Mouse (Mus musculus): ENCODE data around the gene Nbas. TPM values are rescaled to one million over a fixed set of nuclear protein-coding genes. Genes with fewer than 3 reads are reported as not detected.

The Nbas gene
- total RNA-seq (2021), result 10 to 100 TPM; 28.9 to 33.6 TPM
- 12.8 and 18.8 TPM in 2 replicates for polyA plus RNA-seq (2012; rRNA removed)
- long read RNA-seq, full-length matches to known transcripts, result 1 of 18 reads
- long read RNA-seq, partial matches to known transcripts, result 11 of 18 reads
- long read RNA-seq, other reads (novel, unspliced or antisense), result 6 of 18 reads

GRCm38 (mm10) chr12:13268826-13269449, at the start of gene Nbas:
TSS of gene Nbas (plus strand) at chr12:13269133.
- intact Hi-C loops (cut with DNase I), result no loop called here
- H3K27ac ChIP-seq, result peak within 1 kb of the TSS; percentile 74
- WGBS, result 4% methylated on average over 38 of the region's 38 CpGs

GRCm38 (mm10) chr12:13242453-13242852, 26.5 kb upstream of the Nbas start:
- no peak for DNase-seq
- H3K27me3 ChIP-seq (ENCODE audit: control insufficient read depth, insufficient read depth, low read length), result no peaks in the 10 kb centered on the region
- no peaks in the 10 kb centered on the region for H3K79me2 ChIP-seq (replicated peaks; ENCODE audit: control insufficient read depth, insufficient read depth, low read length)
- H3K36me3 ChIP-seq (ENCODE audit: control insufficient read depth, insufficient read depth, low read length), result peaks cover 4% of the 10 kb centered on the region
- intact Hi-C loops (cut with DNase I), result no loop called here
- H3K4me3 ChIP-seq, result no peak overlapping the region
- no peak overlapping the region for H3K9ac ChIP-seq (ENCODE audit: low read depth, low read length)
- no peaks in the 10 kb centered on the region for H3K4me1 ChIP-seq (ENCODE audit: control insufficient read depth, insufficient read depth, low read length)
- TF ChIP-seq POLR2A (IDR thresholded peaks at IDR 0.05; ENCODE audit: insufficient read depth, low read depth, low read length), result no peak
- TF ChIP-seq EP300 (IDR thresholded peaks at IDR 0.05; ENCODE audit: insufficient read depth, low read depth, low read length), result no peak
- no peak for TF ChIP-seq CTCF (IDR thresholded peaks at IDR 0.05)
- no peak overlapping the region for H3K27ac ChIP-seq

More at GRCm38 (mm10) chr12:13268826-13269449, at the start of gene Nbas:
- Histone ChIP-seq H3K27me3 (ENCODE audit: control insufficient read depth, insufficient read depth, low read length) (no peaks in the 10 kb centered on the region), H3K4me3 (peak within 1 kb of the TSS; percentile 63), H3K79me2 (replicated peaks; ENCODE audit: control insufficient read depth, insufficient read depth, low read length) (no peaks in the 10 kb centered on the region), H3K9ac (ENCODE audit: low read depth, low read length) (peak within 1 kb of the TSS; percentile 68), H3K4me1 (ENCODE audit: control insufficient read depth, insufficient read depth, low read length) (peaks cover 2% of the 10 kb centered on the region; the same call in 1 of the 2 replicates), H3K36me3 (ENCODE audit: control insufficient read depth, insufficient read depth, low read length) (no peaks in the 10 kb centered on the region)
- TF ChIP-seq POLR2A (IDR thresholded peaks at IDR 0.05; ENCODE audit: insufficient read depth, low read depth, low read length) (peak; percentile 57), EP300 (IDR thresholded peaks at IDR 0.05; ENCODE audit: insufficient read depth, low read depth, low read length) (0 out of 2 replicates have a peak, but pooled peaks have one; percentile 49), CTCF (IDR thresholded peaks at IDR 0.05) (no peak)
- peak; percentile 88 to 93 for DNase-seq

GRCm38 (mm10) chr12:13248691-13249572, 20.0 kb upstream of the Nbas start, which contains the start of gene Ddx1:
TSS of gene Ddx1 (minus strand) at chr12:13249213.
- TF ChIP-seq POLR2A (IDR thresholded peaks at IDR 0.05; ENCODE audit: insufficient read depth, low read depth, low read length) (peak; percentile 50), EP300 (IDR thresholded peaks at IDR 0.05; ENCODE audit: insufficient read depth, low read depth, low read length) (no peak)
- Histone ChIP-seq H3K4me3 (peak within 1 kb of the TSS; percentile 90), H3K36me3 (ENCODE audit: control insufficient read depth, insufficient read depth, low read length) (peaks cover 3% of the 10 kb centered on the region), H3K9ac (ENCODE audit: low read depth, low read length) (peak within 1 kb of the TSS; percentile 89), H3K27me3 (ENCODE audit: control insufficient read depth, insufficient read depth, low read length) (no peaks in the 10 kb centered on the region), H3K27ac (peak within 1 kb of the TSS; percentile 82), H3K4me1 (ENCODE audit: control insufficient read depth, insufficient read depth, low read length) (no peaks in the 10 kb centered on the region), H3K79me2 (replicated peaks; ENCODE audit: control insufficient read depth, insufficient read depth, low read length) (no peaks in the 10 kb centered on the region; the same call in 1 of the 2 replicates)
- intact Hi-C loops (cut with DNase I), result loop anchor here (2.0 kb wide), 1 partner anchor 22 kb away; no protein-coding TSS in a partner anchor
- DNase-seq, result peak; percentile 82 to 87
- WGBS, result 2% methylated on average over 59 of the region's 59 CpGs

GRCm38 (mm10) chr12:13249573-13249919, 19.4 kb upstream of the Nbas start:
- Histone ChIP-seq H3K79me2 (replicated peaks; ENCODE audit: control insufficient read depth, insufficient read depth, low read length) (no peaks in the 10 kb centered on the region; the same call in 1 of the 2 replicates), H3K36me3 (ENCODE audit: control insufficient read depth, insufficient read depth, low read length) (peaks cover 3% of the 10 kb centered on the region), H3K9ac (ENCODE audit: low read depth, low read length) (no peak overlapping the region; the same call in 1 of the 2 replicates), H3K4me3 (peak overlapping the region; percentile 90), H3K27me3 (ENCODE audit: control insufficient read depth, insufficient read depth, low read length) (no peaks in the 10 kb centered on the region), H3K27ac (peak overlapping the region; percentile 82), H3K4me1 (ENCODE audit: control insufficient read depth, insufficient read depth, low read length) (no peaks in the 10 kb centered on the region)
- 86% methylated on average over 3 of the region's 3 CpGs for WGBS
- TF ChIP-seq CTCF (IDR thresholded peaks at IDR 0.05) (no peak), POLR2A (IDR thresholded peaks at IDR 0.05; ENCODE audit: insufficient read depth, low read depth, low read length) (no peak), EP300 (IDR thresholded peaks at IDR 0.05; ENCODE audit: insufficient read depth, low read depth, low read length) (no peak)
- DNase-seq, result no peak
- intact Hi-C loops (cut with DNase I), result loop anchor here (2.0 kb wide), 1 partner anchor 21 kb away; no protein-coding TSS in a partner anchor

GRCm38 (mm10) chr12:13255068-13255467, 13.9 kb upstream of the Nbas start:
- no peak overlapping the region for H3K4me3 ChIP-seq
- no peak overlapping the region for H3K27ac ChIP-seq
- DNase-seq, result peak in 1 of 2 experiments; percentile 13
- no peaks in the 10 kb centered on the region for H3K79me2 ChIP-seq (replicated peaks; ENCODE audit: control insufficient read depth, insufficient read depth, low read length)
- no peaks in the 10 kb centered on the region for H3K36me3 ChIP-seq (ENCODE audit: control insufficient read depth, insufficient read depth, low read length)
- H3K27me3 ChIP-seq (ENCODE audit: control insufficient read depth, insufficient read depth, low read length), result no peaks in the 10 kb centered on the region
- intact Hi-C loops (cut with DNase I), result no loop called here
- H3K9ac ChIP-seq (ENCODE audit: low read depth, low read length), result no peak overlapping the region
- 10% methylated on average over 3 of the region's 3 CpGs for WGBS
- peaks cover 3% of the 10 kb centered on the region for H3K4me1 ChIP-seq (ENCODE audit: control insufficient read depth, insufficient read depth, low read length)
- TF ChIP-seq POLR2A (IDR thresholded peaks at IDR 0.05; ENCODE audit: insufficient read depth, low read depth, low read length) (no peak), EP300 (IDR thresholded peaks at IDR 0.05; ENCODE audit: insufficient read depth, low read depth, low read length) (no peak)
